In genomic region chr2:162987218-162987617, GRCm38 (mm10) we compare ENCODE assay signal across 13 mouse cellular contexts. TPM values are rescaled to one million over a fixed set of nuclear protein-coding genes. Genes with fewer than 3 reads are reported as not detected.
DNase-seq lines count a peak whose midpoint lies in the region; ATAC-seq and TF ChIP-seq lines count a peak whose summit lies in the region.
"Had no signal": no experiment of that assay in that cellular context is flagged by ENCODE, and none has a peak within 500 bp of the region (broad histone marks: within the 10 kb centered on the region; RNA-seq: fewer than 3 reads in every experiment).

TSS of gene Sgk2 (plus strand) at chr2:162987330.

- H3K9ac ChIP-seq in intestine, postnatal 0 days (ENCODE audit: low read depth, low read length), result no peak within 1 kb of the TSS
- no peak within 1 kb of the TSS for H3K9ac ChIP-seq in liver, postnatal 0 days (replicated peaks)
- no peak within 1 kb of the TSS for H3K9ac ChIP-seq in heart, embryonic 11.5 days (ENCODE audit: low read depth, low read length)
- H3K9ac ChIP-seq: lung, embryonic 15.5 days had no signal

- DNase-seq in NIH3T3 (ENCODE audit: low read depth), result peak; percentile 32
- DNase-seq in kidney, postnatal 25 days, result peak; percentile 88 to 97
- peak; percentile 69 for DNase-seq in liver, postnatal 0 days
- no peak for DNase-seq in Muller cell, postnatal 12 days (ENCODE audit: inconsistent ontology term)
- DNase-seq in gastrocnemius, postnatal 14 days, result no peak
- DNase-seq in cerebellum, adult 18-20 months, result no peak

- 0 out of 2 replicates have a peak, but pooled peaks cover 5% of the 10 kb centered on the region for H3K4me1 ChIP-seq in intestine, postnatal 0 days (replicated peaks; ENCODE audit: control insufficient read depth, insufficient read depth, low read length)
- H3K4me1 ChIP-seq in liver, postnatal 0 days (ENCODE audit: insufficient read depth), result peaks cover 8% of the 10 kb centered on the region
- H3K4me1 ChIP-seq in heart, embryonic 11.5 days (ENCODE audit: control insufficient read depth, insufficient read depth, low read length), result no peaks in the 10 kb centered on the region
- H3K4me1 ChIP-seq: lung, embryonic 15.5 days had no signal

- H3K27ac ChIP-seq in intestine, postnatal 0 days (ENCODE audit: low read depth, low read length), result no peak within 1 kb of the TSS
- H3K27ac ChIP-seq in liver, postnatal 0 days (ENCODE audit: low read depth), result peak within 1 kb of the TSS; percentile 83
- no peak within 1 kb of the TSS for H3K27ac ChIP-seq in heart, embryonic 11.5 days (ENCODE audit: low read depth, low read length)
- H3K27ac ChIP-seq: layer of hippocampus, adult 2 months; lung, embryonic 15.5 days had no signal

- no peaks in the 10 kb centered on the region for H3K9me3 ChIP-seq in intestine, postnatal 0 days (ENCODE audit: control insufficient read depth)
- H3K9me3 ChIP-seq in liver, postnatal 0 days (ENCODE audit: low read length), result no peaks in the 10 kb centered on the region
- no peaks in the 10 kb centered on the region for H3K9me3 ChIP-seq in heart, embryonic 11.5 days (replicated peaks; ENCODE audit: control insufficient read depth, low read length)
- H3K9me3 ChIP-seq: lung, embryonic 15.5 days had no signal

- ATAC-seq in intestine, postnatal 0 days, result peak; percentile 70
- ATAC-seq in liver, postnatal 0 days, result peak; percentile 82
- no peak for ATAC-seq in heart, embryonic 11.5 days (replicated peaks; ENCODE audit: insufficient number of reproducible peaks, low FRiP score, low TSS enrichment)

- TF ChIP-seq CTCF in intestine, postnatal 0 days (IDR thresholded peaks at IDR 0.05; ENCODE audit: low read depth), result no peak
- no peak for TF ChIP-seq CTCF in liver, postnatal 0 days (IDR thresholded peaks at IDR 0.05; ENCODE audit: low read depth)

- no peaks in the 10 kb centered on the region; the same call in 1 of the 2 replicates for H3K36me3 ChIP-seq in intestine, postnatal 0 days (ENCODE audit: control insufficient read depth, insufficient read depth)
- no peaks in the 10 kb centered on the region for H3K36me3 ChIP-seq in liver, postnatal 0 days (replicated peaks; ENCODE audit: insufficient read depth, low read length)
- no peaks in the 10 kb centered on the region for H3K36me3 ChIP-seq in heart, embryonic 11.5 days (ENCODE audit: control insufficient read depth, insufficient read depth, low read length)
- H3K36me3 ChIP-seq: lung, embryonic 15.5 days had no signal

- no peaks in the 10 kb centered on the region for H3K27me3 ChIP-seq in intestine, postnatal 0 days (replicated peaks; ENCODE audit: control insufficient read depth, insufficient read depth, low read length)
- H3K27me3 ChIP-seq in liver, postnatal 0 days (ENCODE audit: insufficient read depth, low read length), result no peaks in the 10 kb centered on the region
- no peaks in the 10 kb centered on the region; the same call in 1 of the 2 replicates for H3K27me3 ChIP-seq in heart, embryonic 11.5 days (ENCODE audit: control insufficient read depth, insufficient read depth, low read length)
- H3K27me3 ChIP-seq: lung, embryonic 15.5 days had no signal

- H3K4me2 ChIP-seq in intestine, postnatal 0 days (replicated peaks; ENCODE audit: low read depth), result peak within 1 kb of the TSS; percentile 32
- peak within 1 kb of the TSS; percentile 26; the same call in 1 of the 2 replicates for H3K4me2 ChIP-seq in liver, postnatal 0 days (ENCODE audit: low read depth, low read length)
- H3K4me2 ChIP-seq in heart, embryonic 11.5 days, result no peak within 1 kb of the TSS
- H3K4me2 ChIP-seq: lung, embryonic 15.5 days had no signal

- TF ChIP-seq EP300 in liver, postnatal 0 days (IDR thresholded peaks at IDR 0.05; ENCODE audit: low read depth), result no peak

- WGBS in intestine, postnatal 0 days, result 21% methylated on average over 8 of the region's 8 CpGs
- 44% methylated on average over 8 of the region's 8 CpGs for WGBS in liver, postnatal 0 days (ENCODE audit: insufficient replicate concordance)
- 54% methylated on average over 8 of the region's 8 CpGs for WGBS in heart, embryonic 11.5 days (ENCODE audit: insufficient replicate concordance)

- H3K4me3 ChIP-seq in intestine, postnatal 0 days (ENCODE audit: low read depth, low read length), result no peak within 1 kb of the TSS
- peak within 1 kb of the TSS; percentile 5; the same call in 1 of the 2 replicates for H3K4me3 ChIP-seq in liver, postnatal 0 days (ENCODE audit: low read depth, low read length)
- no peak within 1 kb of the TSS for H3K4me3 ChIP-seq in heart, embryonic 11.5 days (ENCODE audit: low read depth, low read length)
- H3K4me3 ChIP-seq: layer of hippocampus, adult 2 months; lung, embryonic 15.5 days had no signal

- intact Hi-C loops in gastrocnemius, postnatal 14 days (cut with DNase I; ENCODE audit: low total_unique reads), result no loop called here

RNA-seq across cellular contexts. Expression of gene Sgk2, which starts in this region (rescaled TPM):
- polyA plus RNA-seq in intestine, postnatal 0 days (2015; fragmentation: Nextera tagmentation; extraction: Ambion mirVana), result 5.2 and 5.4 TPM in 2 replicates
- 9.4 and 14.0 TPM in 2 replicates for polyA plus RNA-seq in liver, postnatal 0 days (2015; fragmentation: Nextera tagmentation; extraction: Ambion mirVana)
- not detected for total RNA-seq in gastrocnemius, postnatal 14 days (2021)
- polyA plus RNA-seq in heart, embryonic 11.5 days (2014; fragmentation: Nextera tagmentation; extraction: Ambion mirVana), result not detected in 2 replicates
- total RNA-seq: granulocyte monocyte progenitor cell, adult 5-6 weeks; heart, postnatal 25 days had no signal
- polyA plus RNA-seq: lung, embryonic 15.5 days; neural tube, embryonic 11.5 days had no signal

Comparison
In these comparisons a context has a peak if more than half of its experiments do, and no peak if none do; other contexts are left out.
1. DNase-seq: peak in NIH3T3 (single experiment), kidney, postnatal 25 days (2 of 2) and liver, postnatal 0 days (single experiment); none in Muller cell, postnatal 12 days (single experiment), gastrocnemius, postnatal 14 days (single experiment) and cerebellum, adult 18-20 months (0 of 2).